Mouse (Mus musculus) brain, embryonic 18.5 days (tissue): Measurements from ENCODE around the gene Fuk.
A peak's percentile ranks its signal among the peaks of the same experiment; 100 is the strongest.
"Not testable (repeated sequence)": the region's sequence is repeated elsewhere in the genome, so short reads cannot be mapped to it uniquely, and the experiment has no call there.

Source experiments
- DNase-seq: peaks from one replicate; pipeline ENCODE4 v3.0.0-alpha.2; 2012; ENCODE audit warnings: low read depth, low spot score

Gene Fuk

GRCm38 (mm10) chr8:110881741-110882310 is 20.5 kb downstream of the Fuk start:
- no peak for DNase-seq

GRCm38 (mm10) chr8:110877862-110878261 is 24.4 kb downstream of the Fuk start:
- no peak for DNase-seq

GRCm38 (mm10) chr8:110870501-110870900 is 31.8 kb downstream of the Fuk start:
- no peak for DNase-seq

- DNase-seq = not testable (repeated sequence)
These were observed 40.8 kb downstream of the Fuk start for GRCm38 (mm10) chr8:110861347-110862025.

GRCm38 (mm10) chr8:110859651-110860501 is 42.4 kb downstream of the Fuk start:
- no peak for DNase-seq

- DNase-seq = no peak
These were observed 45.4 kb downstream of the Fuk start for GRCm38 (mm10) chr8:110856760-110857461.

GRCm38 (mm10) chr8:110856073-110856472 is 46.2 kb downstream of the Fuk start:
- not testable (repeated sequence) for DNase-seq

- DNase-seq = no peak
These were observed 51.1 kb downstream of the Fuk start for GRCm38 (mm10) chr8:110851186-110851585.

- DNase-seq = no peak
These were observed 54.4 kb downstream of the Fuk start for GRCm38 (mm10) chr8:110847645-110848495.

GRCm38 (mm10) chr8:110847171-110847549 is 55.1 kb downstream of the Fuk start:
- no peak for DNase-seq

GRCm38 (mm10) chr8:110846405-110847170 is 55.7 kb downstream of the Fuk start, which contains the start of the genes Cog4 and Sf3b3:
TSS of gene Cog4 (plus strand) at chr8:110846600.
TSS of gene Sf3b3 (minus strand) at chr8:110846787.
- DNase-seq = peak; percentile 73

- no peak for DNase-seq
These were observed 56.4 kb downstream of the Fuk start for GRCm38 (mm10) chr8:110845821-110846404.

- no peak for DNase-seq
These were observed 57.3 kb downstream of the Fuk start for GRCm38 (mm10) chr8:110844941-110845340.

- no peak for DNase-seq
These were observed 59.1 kb downstream of the Fuk start for GRCm38 (mm10) chr8:110843207-110843606.

- DNase-seq = no peak
These were observed 60.2 kb downstream of the Fuk start for GRCm38 (mm10) chr8:110842012-110842574.
